Mouse (Mus musculus): ENCODE measurements around the gene Mydgf. TPM values are rescaled to one million over a fixed set of nuclear protein-coding genes. Genes with fewer than 3 reads are reported as not detected.
A peak's percentile ranks its signal among the peaks of the same experiment; 100 is the strongest.

The Mydgf gene
- total RNA-seq, 2 experiments from 2014 or later: 48.3 to 53.7 TPM

GRCm38 (mm10) chr17:56194357-56194756, 10.6 kb upstream of the Mydgf start:
- no peak for DNase-seq (ENCODE audit: low spot score in 2 of 2)

- DNase-seq (ENCODE audit: low spot score in 2 of 2): no peak
Measured at GRCm38 (mm10) chr17:56191266-56191665, 7.5 kb upstream of the Mydgf start.

- peak; percentile 44 to 58 for DNase-seq (ENCODE audit: low spot score in 2 of 2)
Measured at GRCm38 (mm10) chr17:56185281-56186141, 1.8 kb upstream of the Mydgf start.

GRCm38 (mm10) chr17:56182975-56183657, 604 bp downstream of the Mydgf start:
- DNase-seq (ENCODE audit: low spot score in 2 of 2): no peak

- no peak for DNase-seq (ENCODE audit: low spot score in 2 of 2)
Measured at GRCm38 (mm10) chr17:56175416-56175815, 8.3 kb downstream of the Mydgf start.

- DNase-seq (ENCODE audit: low spot score in 2 of 2): no peak
Measured at GRCm38 (mm10) chr17:56173401-56174046, 10.2 kb downstream of the Mydgf start.

- DNase-seq (ENCODE audit: low spot score in 2 of 2): no peak
Measured at GRCm38 (mm10) chr17:56171881-56172280, 11.8 kb downstream of the Mydgf start.

- DNase-seq (ENCODE audit: low spot score in 2 of 2): no peak
Measured at GRCm38 (mm10) chr17:56171456-56171855, 12.3 kb downstream of the Mydgf start.

- no peak for DNase-seq (ENCODE audit: low spot score in 2 of 2)
Measured at GRCm38 (mm10) chr17:56170636-56171035, 13.1 kb downstream of the Mydgf start.

GRCm38 (mm10) chr17:56169830-56170229, 13.9 kb downstream of the Mydgf start:
- no peak for DNase-seq (ENCODE audit: low spot score in 2 of 2)

GRCm38 (mm10) chr17:56165671-56166070, 18.0 kb downstream of the Mydgf start:
- DNase-seq (ENCODE audit: low spot score in 2 of 2): no peak

- no peak for DNase-seq (ENCODE audit: low spot score in 2 of 2)
Measured at GRCm38 (mm10) chr17:56164510-56164909, 19.2 kb downstream of the Mydgf start.

- DNase-seq (ENCODE audit: low spot score in 2 of 2): no peak
Measured at GRCm38 (mm10) chr17:56163523-56164102, 20.1 kb downstream of the Mydgf start.

- DNase-seq (ENCODE audit: low spot score in 2 of 2): peak; percentile 93 to 95
Measured at GRCm38 (mm10) chr17:56162231-56162774, 21.4 kb downstream of the Mydgf start, which contains the start of gene Tnfaip8l1. Tnfaip8l1 (plus strand) TSS chr17:56162477.

GRCm38 (mm10) chr17:56159729-56160128, 24.0 kb downstream of the Mydgf start:
- peak; percentile 67 to 70 for DNase-seq (ENCODE audit: low spot score in 2 of 2)

- DNase-seq (ENCODE audit: low spot score in 2 of 2): peak in 1 of 2 experiments; percentile 53
Measured at GRCm38 (mm10) chr17:56153643-56154042, 30.1 kb downstream of the Mydgf start.

GRCm38 (mm10) chr17:56149897-56150296, 33.8 kb downstream of the Mydgf start:
- no peak for DNase-seq (ENCODE audit: low spot score in 2 of 2)

GRCm38 (mm10) chr17:56148790-56149618, 34.7 kb downstream of the Mydgf start:
- no peak for DNase-seq (ENCODE audit: low spot score in 2 of 2)

- no peak for DNase-seq (ENCODE audit: low spot score in 2 of 2)
Measured at GRCm38 (mm10) chr17:56148280-56148679, 35.4 kb downstream of the Mydgf start.

- no peak for DNase-seq (ENCODE audit: low spot score in 2 of 2)
Measured at GRCm38 (mm10) chr17:56147420-56147819, 36.3 kb downstream of the Mydgf start.

Data from layer of hippocampus, postnatal 10 days (tissue).